Mouse (Mus musculus): ENCODE measurements around the gene Lpin1. TPM values are rescaled to one million over a fixed set of nuclear protein-coding genes. Genes with fewer than 3 reads are reported as not detected.

Lpin1 gene
- total RNA-seq, 1 experiment from 2014 or later, result 53.1 TPM

- DNase-seq, result no peak
Measured at GRCm38 (mm10) chr12:16570371-16571060, 40.2 kb downstream of the Lpin1 start.

- no peak for DNase-seq
Measured at GRCm38 (mm10) chr12:16568936-16569650, 41.7 kb downstream of the Lpin1 start.

GRCm38 (mm10) chr12:16568496-16568895 lies 42.3 kb downstream of the Lpin1 start:
- peak; percentile 36 for DNase-seq

- DNase-seq, result no peak
Measured at GRCm38 (mm10) chr12:16568090-16568489, 42.7 kb downstream of the Lpin1 start.

- DNase-seq, result peak; percentile 66
Measured at GRCm38 (mm10) chr12:16563427-16563826, 47.3 kb downstream of the Lpin1 start.

- peak; percentile 68 for DNase-seq
Measured at GRCm38 (mm10) chr12:16562647-16563046, 48.1 kb downstream of the Lpin1 start.

- no peak for DNase-seq
Measured at GRCm38 (mm10) chr12:16562181-16562580, 48.6 kb downstream of the Lpin1 start.

GRCm38 (mm10) chr12:16557271-16557670 lies 53.5 kb downstream of the Lpin1 start:
- DNase-seq, result no peak

GRCm38 (mm10) chr12:16554171-16554570 lies 56.6 kb downstream of the Lpin1 start:
- DNase-seq, result no peak

GRCm38 (mm10) chr12:16552108-16552771 lies 58.5 kb downstream of the Lpin1 start:
- DNase-seq, result no peak

- no peak for DNase-seq
Measured at GRCm38 (mm10) chr12:16550983-16551454, 59.7 kb downstream of the Lpin1 start.

GRCm38 (mm10) chr12:16548824-16549375 lies 61.9 kb downstream of the Lpin1 start:
- DNase-seq, result no peak

GRCm38 (mm10) chr12:16541606-16542005 lies 69.2 kb downstream of the Lpin1 start:
- no peak for DNase-seq

GRCm38 (mm10) chr12:16540712-16541111 lies 70.1 kb downstream of the Lpin1 start:
- no peak for DNase-seq

- DNase-seq, result no peak
Measured at GRCm38 (mm10) chr12:16539965-16540661, 70.7 kb downstream of the Lpin1 start.

- DNase-seq, result peak; percentile 77
Measured at GRCm38 (mm10) chr12:16533331-16533828, 77.4 kb downstream of the Lpin1 start.

GRCm38 (mm10) chr12:16532860-16533230 lies 77.9 kb downstream of the Lpin1 start:
- no peak for DNase-seq

GRCm38 (mm10) chr12:16531956-16532859 lies 78.6 kb downstream of the Lpin1 start:
- DNase-seq, result no peak

- DNase-seq, result no peak
Measured at GRCm38 (mm10) chr12:16528650-16529049, 82.1 kb downstream of the Lpin1 start.

GRCm38 (mm10) chr12:16527941-16528340 lies 82.8 kb downstream of the Lpin1 start:
- no peak for DNase-seq

- no peak for DNase-seq
Measured at GRCm38 (mm10) chr12:16526862-16527261, 83.9 kb downstream of the Lpin1 start.
